Mouse (Mus musculus) ES-Bruce4 (cell line): ENCODE data around the gene Podxl2. TPM values are rescaled to one million over a fixed set of nuclear protein-coding genes. Genes with fewer than 3 reads are reported as not detected.

ENCODE experiments used
- H3K27ac ChIP-seq: 2 replicates; pipeline ENCODE4 v1.5.1; 2012; ENCODE audit warnings: low read length, inconsistent platforms; ENCODE audit not compliant: insufficient read depth
- H3K27me3 ChIP-seq: 2 replicates; pipeline ENCODE4 v1.6.1; 2012; ENCODE audit warnings: mild to moderate bottlenecking, low read length, inconsistent platforms; ENCODE audit not compliant: control insufficient read depth, poor library complexity, insufficient read depth, severe bottlenecking
- H3K36me3 ChIP-seq: 2 replicates; pipeline ENCODE4 v1.6.1; 2012; ENCODE audit warnings: inconsistent platforms, mild to moderate bottlenecking, low read length, moderate library complexity; ENCODE audit not compliant: control insufficient read depth, poor library complexity, insufficient read depth, severe bottlenecking
- H3K4me1 ChIP-seq: one replicate; pipeline ENCODE4 v1.8.1; 2011; ENCODE audit warnings: low read length; ENCODE audit not compliant: control insufficient read depth, insufficient read depth
- H3K4me3 ChIP-seq: 2 replicates; pipeline ENCODE4 v1.5.1; 2011; ENCODE audit warnings: low read depth, mild to moderate bottlenecking, low read length
- H3K9ac ChIP-seq: 2 replicates; pipeline ENCODE4 v1.6.1; 2012; ENCODE audit warnings: low read depth, mild to moderate bottlenecking, inconsistent platforms; ENCODE audit not compliant: poor library complexity, severe bottlenecking
- H3K9me3 ChIP-seq: replicated peaks from 2 replicates; pipeline ENCODE4 v1.6.1; 2012; ENCODE audit warnings: mild to moderate bottlenecking, low read length, inconsistent platforms; ENCODE audit not compliant: control insufficient read depth, poor library complexity, insufficient read depth, severe bottlenecking
- CTCF ChIP-seq: IDR thresholded peaks from one replicate; pipeline ENCODE4 v1.8.1; 2011; ENCODE audit warnings: low read depth, low read length
- EP300 ChIP-seq: IDR thresholded peaks from 2 replicates; pipeline ENCODE4 v1.6.1; 2011; ENCODE audit warnings: low read depth, low read length; ENCODE audit not compliant: insufficient read depth
- POLR2A ChIP-seq: IDR thresholded peaks from one replicate; pipeline ENCODE4 v1.8.1; 2011; ENCODE audit warnings: low read length; ENCODE audit not compliant: insufficient read depth
- polyA plus RNA-seq: library from polyadenylated mRNA; stranded (reverse); fragments of >200 nt; gene quantifications from 2 replicates; pipeline ENCODE4 v1.2.4, GENCODE M21; 2011; ENCODE audit warnings: low read depth; ENCODE audit not compliant: missing spikeins, insufficient read depth, insufficient read length

The Podxl2 gene
- polyA plus RNA-seq, 1 experiment = 1.2 TPM

DNA sequence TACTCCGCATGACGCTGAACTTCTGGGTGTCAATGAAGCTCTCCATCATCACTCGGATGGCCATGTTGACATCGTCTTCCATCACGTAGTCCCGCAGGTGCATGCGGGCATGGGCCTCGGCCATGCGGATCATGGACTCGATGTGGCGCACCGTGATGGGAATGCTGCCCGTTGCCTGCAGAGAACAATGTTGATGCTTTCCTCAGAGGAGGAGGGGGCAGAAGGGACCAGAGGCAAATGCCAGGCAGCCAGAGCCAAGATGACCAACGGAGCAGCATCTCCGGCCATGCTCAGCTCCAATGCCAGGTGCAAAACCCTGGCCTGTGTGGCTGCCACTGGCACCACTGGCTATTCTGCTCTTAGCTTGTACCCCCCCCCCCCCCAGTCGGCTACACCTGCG is 9.8 kb upstream of the Podxl2 start:
- no peaks in the 10 kb centered on the region for H3K27me3 ChIP-seq
- TF ChIP-seq CTCF = no peak
- no peak for TF ChIP-seq EP300
- TF ChIP-seq POLR2A = no peak
- peak overlapping the region; percentile 29 for H3K27ac ChIP-seq
- H3K36me3 ChIP-seq = peaks cover 76% of the 10 kb centered on the region
- H3K4me3 ChIP-seq = no peak overlapping the region
- H3K4me1 ChIP-seq = peaks cover 4% of the 10 kb centered on the region
- H3K9ac ChIP-seq = no peak overlapping the region
- no peaks in the 10 kb centered on the region for H3K9me3 ChIP-seq

DNA sequence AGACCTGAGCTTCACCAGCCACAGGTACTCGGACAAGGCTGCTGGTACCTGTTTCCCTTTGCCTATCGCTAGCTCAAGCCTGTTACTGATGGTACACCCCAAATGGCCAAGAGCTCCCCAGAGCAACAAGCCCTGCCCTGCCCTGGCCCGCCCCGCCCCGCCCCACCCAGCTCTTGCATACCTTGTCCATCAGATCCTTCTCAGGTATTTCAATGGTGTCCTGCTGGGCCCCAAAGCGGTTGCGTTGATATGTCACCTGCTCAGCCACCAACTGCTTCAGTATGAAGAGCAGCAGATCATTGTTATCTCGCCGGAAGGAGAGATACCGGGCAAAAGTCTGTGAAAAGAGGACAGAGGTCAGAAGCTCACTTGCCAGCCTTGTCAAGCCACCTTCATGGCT is 9.4 kb upstream of the Podxl2 start:
- Histone ChIP-seq H3K4me3 (no peak overlapping the region), H3K27me3 (no peaks in the 10 kb centered on the region), H3K4me1 (peaks cover 4% of the 10 kb centered on the region), H3K27ac (peak overlapping the region; percentile 29; the same call in 1 of the 2 replicates), H3K36me3 (peaks cover 71% of the 10 kb centered on the region), H3K9ac (no peak overlapping the region), H3K9me3 (no peaks in the 10 kb centered on the region)
- no peak for TF ChIP-seq POLR2A
- TF ChIP-seq CTCF = no peak
- 0 out of 2 replicates have a peak, but pooled peaks have one; percentile 42 for TF ChIP-seq EP300

- H3K36me3 ChIP-seq = peaks cover 43% of the 10 kb centered on the region
- no peak overlapping the region for H3K27ac ChIP-seq
- TF ChIP-seq CTCF = no peak
- no peak for TF ChIP-seq EP300
- TF ChIP-seq POLR2A = no peak
- H3K9ac ChIP-seq = no peak overlapping the region
- H3K27me3 ChIP-seq = no peaks in the 10 kb centered on the region
- H3K9me3 ChIP-seq = no peaks in the 10 kb centered on the region
- no peak overlapping the region for H3K4me3 ChIP-seq
- H3K4me1 ChIP-seq = peaks cover 4% of the 10 kb centered on the region
Measured at GRCm38 (mm10) chr6:88881334-88881733, 6.5 kb upstream of the Podxl2 start.

GRCm38 (mm10) chr6:88879471-88879870 is 4.6 kb upstream of the Podxl2 start:
- Histone ChIP-seq H3K9me3 (no peaks in the 10 kb centered on the region), H3K27ac (no peak overlapping the region), H3K27me3 (no peaks in the 10 kb centered on the region), H3K36me3 (peaks cover 25% of the 10 kb centered on the region), H3K4me1 (peaks cover under 1% of the 10 kb centered on the region), H3K9ac (no peak overlapping the region), H3K4me3 (no peak overlapping the region)
- no peak for TF ChIP-seq POLR2A
- TF ChIP-seq CTCF = peak; percentile 11
- TF ChIP-seq EP300 = no peak

- no peak overlapping the region for H3K27ac ChIP-seq
- TF ChIP-seq CTCF = no peak
- TF ChIP-seq EP300 = no peak
- no peak for TF ChIP-seq POLR2A
- no peaks in the 10 kb centered on the region for H3K9me3 ChIP-seq
Measured at GRCm38 (mm10) chr6:88873965-88874867, 628 bp downstream of the Podxl2 start.

DNA sequence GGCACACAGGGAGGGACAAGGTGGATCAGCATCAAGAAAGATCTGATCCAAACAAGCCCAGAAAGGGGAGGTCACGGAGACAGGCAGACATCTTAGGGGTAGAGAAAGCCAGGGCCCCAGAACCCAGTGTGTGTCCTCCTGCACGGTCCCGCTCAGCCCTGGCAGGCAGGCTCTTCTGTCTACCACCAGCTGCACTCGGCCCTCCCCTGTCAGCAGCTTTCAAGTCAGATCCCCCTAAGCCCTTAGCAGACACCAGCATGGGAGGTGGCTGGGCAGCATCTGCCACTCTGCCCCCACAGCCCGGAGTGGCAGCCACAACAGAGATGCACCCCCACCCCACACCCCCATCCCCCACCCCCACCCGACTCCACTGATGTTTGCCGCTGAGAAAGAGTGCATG is 2.0 kb downstream of the Podxl2 start:
- Histone ChIP-seq H3K9me3 (no peaks in the 10 kb centered on the region), H3K36me3 (no peaks in the 10 kb centered on the region), H3K9ac (no peak overlapping the region), H3K4me1 (no peaks in the 10 kb centered on the region), H3K4me3 (no peak overlapping the region), H3K27ac (no peak overlapping the region), H3K27me3 (no peaks in the 10 kb centered on the region; the same call in 1 of the 2 replicates)
- TF ChIP-seq EP300 = no peak
- TF ChIP-seq POLR2A = no peak
- TF ChIP-seq CTCF = no peak

More at GRCm38 (mm10) chr6:88873965-88874867, 628 bp downstream of the Podxl2 start:
- Histone ChIP-seq H3K9ac (peak overlapping the region; percentile 60), H3K36me3 (no peaks in the 10 kb centered on the region), H3K4me3 (peak overlapping the region; percentile 61), H3K27me3 (no peaks in the 10 kb centered on the region; the same call in 1 of the 2 replicates), H3K4me1 (no peaks in the 10 kb centered on the region)
